Comparison of ENCODE assay signal across 8 mouse cellular contexts in the genomic region with DNA sequence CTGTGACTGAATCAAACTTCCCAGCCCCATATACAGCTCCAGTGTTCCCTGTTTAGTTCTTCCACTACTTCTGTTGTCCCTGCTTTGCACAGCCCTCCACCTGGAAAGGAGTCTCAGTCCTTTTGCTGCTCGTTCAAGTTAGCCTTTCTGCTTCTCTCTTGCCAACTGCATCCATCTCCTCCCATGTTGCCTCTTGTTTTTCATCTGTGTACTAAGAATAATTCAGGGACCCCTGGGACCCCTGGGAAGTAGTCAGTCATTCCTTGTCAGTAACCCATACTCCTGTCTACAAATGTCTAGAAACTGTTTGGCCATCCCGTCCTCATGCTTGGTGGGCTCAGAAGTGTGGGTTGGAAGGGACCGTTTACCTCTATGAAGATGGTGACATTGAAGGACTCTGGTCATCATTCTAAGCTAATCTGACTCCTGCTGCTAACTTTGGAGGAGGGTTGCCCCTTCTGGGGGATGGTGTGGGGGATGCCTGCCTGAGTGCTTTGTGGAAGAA. TPM values are rescaled to one million over a fixed set of nuclear protein-coding genes. Genes with fewer than 3 reads are reported as not detected.
DNase-seq lines count a peak whose midpoint lies in the region; ATAC-seq and TF ChIP-seq lines count a peak whose summit lies in the region.

No protein-coding gene starts in this region.

- H3K27me3 ChIP-seq in kidney, embryonic 14.5 days (ENCODE audit: control insufficient read depth, insufficient read depth, low read length) = no peaks in the 10 kb centered on the region
- no peaks in the 10 kb centered on the region for H3K27me3 ChIP-seq in hindbrain, embryonic 12.5 days
- H3K27me3 ChIP-seq in midbrain, embryonic 14.5 days (ENCODE audit: control insufficient read depth, insufficient read depth, low read length) = no peaks in the 10 kb centered on the region

- H3K27ac ChIP-seq in kidney, embryonic 14.5 days (ENCODE audit: low read depth, low read length) = peak overlapping the region; percentile 43
- H3K27ac ChIP-seq in hindbrain, embryonic 12.5 days = peak overlapping the region; percentile 83; the same call in 1 of the 2 replicates
- H3K27ac ChIP-seq in midbrain, embryonic 14.5 days (replicated peaks; ENCODE audit: low read depth, low read length) = no peak overlapping the region

- TF ChIP-seq POLR2A in brain, embryonic 14.5 days (IDR thresholded peaks at IDR 0.05; ENCODE audit: borderline replicate concordance, extremely low read depth, insufficient read depth, insufficient read length, poor library complexity, severe bottlenecking) = no peak

- peak overlapping the region; percentile 83 for H3K4me3 ChIP-seq in kidney, embryonic 14.5 days (ENCODE audit: low read length)
- peak overlapping the region; percentile 87 for H3K4me3 ChIP-seq in hindbrain, embryonic 12.5 days
- H3K4me3 ChIP-seq in midbrain, embryonic 14.5 days (replicated peaks; ENCODE audit: low read depth, low read length) = peak overlapping the region; percentile 81

- TF ChIP-seq CTCF in brain, embryonic 14.5 days (IDR thresholded peaks at IDR 0.05; ENCODE audit: borderline replicate concordance, extremely low read depth, insufficient read depth, insufficient read length) = no peak

- no peak for ATAC-seq in kidney, embryonic 14.5 days (ENCODE audit: low FRiP score, low TSS enrichment)
- ATAC-seq in hindbrain, embryonic 12.5 days (ENCODE audit: low FRiP score) = no peak
- ATAC-seq in midbrain, embryonic 14.5 days (ENCODE audit: low FRiP score, low TSS enrichment) = no peak
- no peak for ATAC-seq in inflammation-experienced regulatory T-cells, adult 6 months

- no peaks in the 10 kb centered on the region for H3K36me3 ChIP-seq in kidney, embryonic 14.5 days (ENCODE audit: control insufficient read depth, insufficient read depth, low read length)
- peaks cover 2% of the 10 kb centered on the region; the same call in 1 of the 2 replicates for H3K36me3 ChIP-seq in hindbrain, embryonic 12.5 days
- H3K36me3 ChIP-seq in midbrain, embryonic 14.5 days (ENCODE audit: control insufficient read depth, insufficient read depth, low read length) = no peaks in the 10 kb centered on the region

- peak overlapping the region; percentile 89 for H3K9ac ChIP-seq in kidney, embryonic 14.5 days (ENCODE audit: low read depth, low read length)
- peak overlapping the region; percentile 93 for H3K9ac ChIP-seq in hindbrain, embryonic 12.5 days
- H3K9ac ChIP-seq in midbrain, embryonic 14.5 days (replicated peaks; ENCODE audit: low read length) = peak overlapping the region; percentile 90

- peak overlapping the region; percentile 71 for H3K4me2 ChIP-seq in kidney, embryonic 14.5 days (replicated peaks; ENCODE audit: low read depth, low read length)
- peak overlapping the region; percentile 91 for H3K4me2 ChIP-seq in hindbrain, embryonic 12.5 days (replicated peaks)
- peak overlapping the region; percentile 85 for H3K4me2 ChIP-seq in midbrain, embryonic 14.5 days (ENCODE audit: low read length)

- no peak for DNase-seq in kidney, adult 8-10 months
- DNase-seq in brain, embryonic 14.5 days (ENCODE audit: low read depth) = peak; percentile 3
- no peak for DNase-seq in midbrain, embryonic 14.5 days
- DNase-seq in left cerebral cortex, adult 18-20 months (ENCODE audit: low spot score in 2 of 2) = no peak
- DNase-seq in right cerebral cortex, postnatal 36 days (ENCODE audit: low spot score in 2 of 2) = no peak

- H3K9me3 ChIP-seq in kidney, embryonic 14.5 days (ENCODE audit: control insufficient read depth, low read length) = no peaks in the 10 kb centered on the region
- H3K9me3 ChIP-seq in hindbrain, embryonic 12.5 days (replicated peaks) = no peaks in the 10 kb centered on the region
- no peaks in the 10 kb centered on the region for H3K9me3 ChIP-seq in midbrain, embryonic 14.5 days (ENCODE audit: control insufficient read depth, low read length)

- H3K4me1 ChIP-seq in kidney, embryonic 14.5 days (ENCODE audit: control insufficient read depth, insufficient read depth, low read length) = peaks cover 18% of the 10 kb centered on the region
- H3K4me1 ChIP-seq in hindbrain, embryonic 12.5 days = peaks cover 21% of the 10 kb centered on the region
- peaks cover 16% of the 10 kb centered on the region for H3K4me1 ChIP-seq in midbrain, embryonic 14.5 days (ENCODE audit: control insufficient read depth, insufficient read depth, low read length)

- whole genome bisulfite sequencing in kidney, embryonic 14.5 days = 7% methylated on average over 3 of the region's 3 CpGs
- WGBS in hindbrain, embryonic 12.5 days = 32% methylated on average over 3 of the region's 3 CpGs
- 28% methylated on average over 3 of the region's 3 CpGs for WGBS in midbrain, embryonic 14.5 days

RNA-seq across cellular contexts. Expression of gene St3gal2, which starts 1.1 kb away (rescaled TPM):
- 12.1 and 14.3 TPM in 2 replicates for polyA plus RNA-seq in kidney, embryonic 14.5 days (2014; fragmentation: Nextera tagmentation; extraction: Ambion mirVana)
- polyA plus RNA-seq in brain, embryonic 14.5 days (2012; rRNA removed) = 30.1 and 39.7 TPM in 2 replicates
- 30.4 and 31.2 TPM in 2 replicates for polyA plus RNA-seq in hindbrain, embryonic 12.5 days (2016; fragmentation: Nextera tagmentation; extraction: Ambion mirVana)
- 16.5 and 18.0 TPM in 2 replicates for polyA plus RNA-seq in midbrain, embryonic 14.5 days (2014; fragmentation: Nextera tagmentation; extraction: Ambion mirVana)
- total RNA-seq in left cerebral cortex, adult 18-20 months (2021) = 10 to 100 TPM; 94.4 to 96.8 TPM
- 10 to 100 TPM in 1 of 3 experiments, 1 to 10 TPM in 2; 8.7 to 10.2 (median 8.9) TPM for polyA plus RNA-seq in inflammation-experienced regulatory T-cells, adult 6 months (2017; shearing (Covaris generic))

RNA-seq across cellular contexts. Expression of gene Fuk, which starts 18.5 kb away (rescaled TPM):
- polyA plus RNA-seq in kidney, embryonic 14.5 days (2014; fragmentation: Nextera tagmentation; extraction: Ambion mirVana) = 7.1 and 10.4 TPM in 2 replicates
- 12.4 and 15.8 TPM in 2 replicates for polyA plus RNA-seq in brain, embryonic 14.5 days (2012; rRNA removed)
- polyA plus RNA-seq in hindbrain, embryonic 12.5 days (2016; fragmentation: Nextera tagmentation; extraction: Ambion mirVana) = 11.4 and 11.9 TPM in 2 replicates
- polyA plus RNA-seq in midbrain, embryonic 14.5 days (2014; fragmentation: Nextera tagmentation; extraction: Ambion mirVana) = 4.9 and 6.4 TPM in 2 replicates
- 10 to 100 TPM; 18.8 to 18.9 TPM for total RNA-seq in left cerebral cortex, adult 18-20 months (2021)
- polyA plus RNA-seq in inflammation-experienced regulatory T-cells, adult 6 months (2017; shearing (Covaris generic)) = 1 to 10 TPM; 1.4 to 2.4 (median 2.2) TPM
